Mouse (Mus musculus) brain, embryonic 14.5 days (tissue): ENCODE measurements around the gene Spen.
A peak's percentile ranks its signal among the peaks of the same experiment; 100 is the strongest.

Experiments used
- CTCF ChIP-seq: fragments of 200-500 bp; IDR thresholded peaks from 2 replicates; pipeline ENCODE4 v1.5.1; 2012; ENCODE audit warnings: inconsistent platforms, mild to moderate bottlenecking, moderate library complexity, borderline replicate concordance; ENCODE audit not compliant: insufficient read depth, insufficient read length; ENCODE audit errors: extremely low read depth
- POLR2A ChIP-seq: fragments of 200-500 bp; IDR thresholded peaks from 2 replicates; pipeline ENCODE4 v1.6.1; 2012; ENCODE audit warnings: mild to moderate bottlenecking, inconsistent platforms, borderline replicate concordance; ENCODE audit not compliant: poor library complexity, insufficient read depth, insufficient read length, severe bottlenecking; ENCODE audit errors: extremely low read depth

DNA sequence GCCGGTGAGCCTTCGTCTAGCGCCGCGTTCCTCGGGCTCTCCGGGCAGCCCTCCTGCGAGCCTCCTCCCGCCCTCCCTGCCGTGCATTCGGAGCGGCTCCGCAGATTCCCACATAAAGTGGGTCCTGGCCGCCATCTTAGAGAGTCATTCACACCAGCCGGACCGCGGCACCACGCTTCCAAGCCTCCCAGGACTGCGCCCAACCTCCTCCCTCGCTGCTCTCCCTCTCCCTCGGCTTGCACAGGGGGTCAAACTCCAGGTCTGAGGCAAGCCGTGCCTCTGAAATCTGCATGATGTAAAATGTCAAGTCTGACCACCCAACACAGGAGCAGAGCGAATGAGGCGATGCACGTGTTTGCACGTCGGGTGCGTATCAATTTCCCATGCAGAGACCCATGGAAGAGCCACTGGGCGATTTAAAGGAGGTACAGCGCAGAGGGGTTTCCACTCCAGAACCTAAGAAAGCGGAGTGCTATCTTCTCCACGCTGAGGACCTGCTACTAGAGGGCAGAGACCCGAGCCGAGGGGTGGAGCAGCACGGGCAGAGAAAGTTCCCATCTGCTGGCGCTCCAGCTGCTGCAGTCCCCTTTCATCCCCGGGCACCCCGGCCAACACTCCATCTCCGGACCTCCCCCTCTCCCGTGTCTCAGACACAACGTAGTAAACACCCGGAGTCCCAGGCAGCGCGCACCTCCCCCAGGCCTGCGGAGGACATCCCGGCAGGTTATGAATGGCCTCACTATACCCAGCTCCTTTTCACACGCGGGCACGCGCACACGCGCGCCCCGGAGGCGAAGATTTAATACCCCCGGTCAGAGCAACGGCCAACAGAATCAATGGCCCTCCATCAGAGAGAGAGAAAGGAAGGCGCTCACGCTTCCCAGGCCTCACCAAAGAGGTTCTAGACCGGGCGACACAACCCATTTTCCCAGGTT, 1.8 kb downstream of the Spen start:
- peak; percentile 48; the same call in 1 of the 2 replicates for TF ChIP-seq POLR2A
- no peak for TF ChIP-seq CTCF
